Mouse (Mus musculus): ENCODE results near the gene Ehmt2.

DNA sequence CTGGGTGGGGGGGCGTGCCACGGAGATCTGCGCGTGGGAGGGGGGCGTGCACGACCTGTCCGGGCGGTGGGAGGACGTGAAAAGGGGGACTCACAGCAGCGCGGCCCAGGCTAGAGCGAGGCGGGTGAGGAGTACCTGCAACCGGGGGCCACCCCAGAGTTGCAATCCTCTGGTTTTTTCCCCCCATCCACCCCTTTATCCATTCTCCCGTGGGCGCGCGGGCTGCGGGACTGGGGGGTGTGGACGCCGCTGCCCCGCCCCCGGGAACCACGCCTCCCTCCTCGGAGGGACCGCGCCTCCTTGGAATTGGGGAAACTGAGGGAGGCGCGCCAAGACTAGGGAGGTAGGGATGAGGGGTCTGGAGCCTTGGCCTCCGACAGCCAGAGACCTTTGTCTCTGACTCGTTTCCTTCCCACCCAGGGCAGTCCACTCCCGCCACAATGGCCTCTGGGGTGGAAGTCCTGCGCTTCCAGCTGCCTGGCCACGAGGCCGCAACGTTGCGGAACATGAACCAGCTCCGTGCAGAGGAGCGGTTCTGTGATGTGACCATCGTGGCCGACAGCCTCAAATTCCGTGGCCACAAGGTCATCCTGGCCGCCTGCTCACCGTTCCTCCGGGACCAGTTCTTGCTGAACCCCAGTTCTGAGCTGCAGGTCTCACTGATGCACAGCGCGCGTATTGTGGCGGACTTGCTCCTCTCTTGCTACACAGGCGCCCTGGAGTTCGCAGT, 3.3 kb upstream of the Ehmt2 start:
- TF ChIP-seq GATA1 (IDR thresholded peaks at IDR 0.05; ENCODE audit: low read length) (no peak), TAL1 (IDR thresholded peaks at IDR 0.05; ENCODE audit: low read length) (no peak)

Measured in erythroblast, embryonic 14.5 days (primary cell).